Mouse (Mus musculus): ENCODE data around the gene Pdlim1.
"Not testable (repeated sequence)": the region's sequence is repeated elsewhere in the genome, so short reads cannot be mapped to it uniquely, and the experiment has no call there.

Pdlim1 gene

DNA sequence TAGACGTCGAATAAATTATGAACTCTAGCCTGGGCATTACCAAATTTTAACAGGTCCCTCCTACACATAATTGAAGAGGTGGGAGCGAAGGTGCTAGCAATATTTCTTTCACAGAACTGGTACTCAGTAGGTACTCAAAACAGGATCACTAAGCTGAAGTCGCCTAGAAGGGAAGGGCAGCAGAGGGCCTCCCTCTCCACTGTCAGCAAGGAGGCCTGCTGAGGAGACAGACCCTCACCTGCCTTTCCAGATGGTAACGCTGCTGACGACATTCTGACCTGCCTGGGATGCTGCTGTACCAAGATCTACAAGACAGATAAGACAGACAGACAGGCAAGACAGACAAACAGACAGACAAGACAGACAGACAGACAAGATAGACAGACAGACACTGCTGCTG, 31.3 kb downstream of the Pdlim1 start:
- no peak for DNase-seq

- DNase-seq = no peak
Observed at GRCm38 (mm10) chr19:40238175-40238850, 33.3 kb downstream of the Pdlim1 start.

DNA sequence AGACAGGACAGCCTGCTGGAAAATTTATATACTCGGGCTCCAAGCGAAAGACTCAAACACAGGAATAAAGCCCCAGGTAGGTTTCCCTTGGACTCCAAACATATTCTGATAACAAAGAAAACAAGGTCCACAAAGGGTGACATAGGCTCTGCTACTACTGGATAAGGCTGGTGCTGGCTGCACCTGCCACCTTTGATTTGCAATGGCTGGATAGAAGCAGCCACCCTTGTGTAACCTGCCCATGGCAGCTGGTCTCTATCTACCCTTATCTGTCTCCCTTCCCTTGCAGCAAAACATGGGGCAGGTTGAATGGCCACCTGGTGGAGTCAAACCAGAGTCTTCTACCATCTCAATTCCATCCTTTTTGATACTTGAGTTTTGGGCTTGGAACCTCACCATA, 39.1 kb downstream of the Pdlim1 start:
- no peak for DNase-seq

- no peak for DNase-seq
Observed at GRCm38 (mm10) chr19:40231825-40232541, 39.7 kb downstream of the Pdlim1 start.

- DNase-seq = no peak
Observed at GRCm38 (mm10) chr19:40231074-40231738, 40.4 kb downstream of the Pdlim1 start.

- DNase-seq = no peak
Observed at GRCm38 (mm10) chr19:40226516-40227151, 45.0 kb downstream of the Pdlim1 start.

DNA sequence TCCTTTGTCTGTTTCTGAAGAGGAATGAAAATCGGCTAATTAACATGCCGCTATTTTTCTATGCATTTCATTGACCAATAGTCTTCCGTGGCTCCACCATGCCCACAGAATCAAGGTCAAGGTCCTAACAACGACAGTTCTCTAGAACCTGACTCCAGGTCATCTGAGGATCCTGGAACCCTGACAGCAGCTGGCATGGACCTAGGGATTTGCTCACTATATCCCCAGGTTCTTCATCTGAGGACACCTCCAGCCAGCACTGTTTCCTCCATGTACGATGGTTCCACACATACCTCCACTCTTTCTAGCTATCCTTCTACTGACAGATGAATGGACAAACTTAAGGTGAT, 45.9 kb downstream of the Pdlim1 start:
- peak; percentile 4 to 20 for DNase-seq

- DNase-seq = peak; percentile 86 to 92
Observed at GRCm38 (mm10) chr19:40225102-40225760, 46.4 kb downstream of the Pdlim1 start.

DNA sequence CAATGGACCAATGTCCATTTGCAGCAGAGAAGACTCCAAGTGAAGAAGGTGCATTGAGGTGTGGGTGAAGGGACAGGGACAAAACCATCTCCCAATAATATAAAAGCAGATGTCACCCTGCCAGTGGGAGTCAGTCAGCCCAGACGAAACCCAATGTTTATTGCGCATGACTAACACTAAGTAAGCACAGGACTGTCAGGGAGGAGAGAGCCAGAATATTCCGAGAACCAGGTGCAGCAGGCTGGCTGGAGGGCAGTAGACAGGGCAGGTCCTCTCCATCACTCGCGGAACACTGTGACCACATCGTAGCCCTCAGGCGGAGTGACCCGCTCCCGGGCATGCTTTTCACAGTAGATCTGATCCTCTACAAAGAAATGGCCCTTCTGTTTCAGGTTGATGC, 49.3 kb downstream of the Pdlim1 start:
- not testable (repeated sequence) for DNase-seq

- DNase-seq = no peak
Observed at GRCm38 (mm10) chr19:40220878-40221277, 50.8 kb downstream of the Pdlim1 start.

GRCm38 (mm10) chr19:40202947-40203346, 68.7 kb downstream of the Pdlim1 start:
- not testable (repeated sequence) for DNase-seq

GRCm38 (mm10) chr19:40190596-40190995, 81.0 kb downstream of the Pdlim1 start:
- DNase-seq = no peak

- no peak for DNase-seq
Observed at GRCm38 (mm10) chr19:40187160-40187559, 84.5 kb downstream of the Pdlim1 start, which contains the start of gene Cyp2c70. Cyp2c70 (minus strand) TSS chr19:40187333.

GRCm38 (mm10) chr19:40183600-40183999, 88.0 kb downstream of the Pdlim1 start:
- DNase-seq = no peak

DNA sequence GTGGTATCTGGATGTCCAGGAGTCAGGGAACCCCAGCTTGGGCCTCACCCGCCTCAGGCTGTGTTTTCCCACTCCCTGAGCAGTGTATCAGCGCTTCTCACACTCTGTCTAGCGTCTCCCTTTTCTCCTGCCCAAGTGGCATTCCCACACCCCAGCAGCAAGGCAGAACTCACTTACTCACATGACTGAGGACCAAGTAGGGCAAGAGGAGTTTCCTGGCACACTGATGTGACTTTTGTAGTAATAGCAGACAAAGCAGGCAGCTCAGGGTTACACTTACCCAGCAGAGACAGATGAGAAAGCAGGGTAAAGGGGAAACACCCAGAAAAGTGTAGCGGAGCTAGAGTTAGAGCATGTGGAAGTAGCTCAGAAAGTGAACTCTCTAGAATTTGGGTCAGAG, 93.3 kb downstream of the Pdlim1 start:
- DNase-seq = no peak
